ENCODE assay signal across 9 mouse cellular contexts in the genomic region with DNA sequence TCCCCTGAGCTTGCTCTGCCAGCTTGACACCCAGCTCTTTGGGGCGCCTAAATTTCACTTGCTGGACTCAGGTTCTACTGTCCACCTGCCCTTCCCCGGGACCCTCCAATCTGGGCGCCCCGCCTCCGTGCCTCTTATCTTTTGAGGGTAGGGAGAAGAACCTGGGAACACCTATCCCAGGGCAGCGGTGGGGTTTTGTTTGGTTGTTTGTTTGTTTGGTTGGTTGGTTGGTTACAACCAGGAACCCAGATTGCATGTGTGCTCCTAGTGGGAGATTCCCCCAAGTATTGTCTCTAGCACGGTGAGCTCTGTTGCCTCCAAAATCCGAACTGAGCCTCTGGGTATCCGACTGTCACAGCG. TPM values are rescaled to one million over a fixed set of nuclear protein-coding genes. Genes with fewer than 3 reads are reported as not detected.
DNase-seq lines count a peak whose midpoint lies in the region; ATAC-seq and TF ChIP-seq lines count a peak whose summit lies in the region.
"Had no signal": no experiment of that assay in that cellular context is flagged by ENCODE, and none has a peak within 500 bp of the region (broad histone marks: within the 10 kb centered on the region; RNA-seq: fewer than 3 reads in every experiment).

No protein-coding gene starts in this region.

- ATAC-seq in embryonic facial prominence, embryonic 13.5 days (ENCODE audit: insufficient number of reproducible peaks, insufficient read depth, low FRiP score, low TSS enrichment, low read depth) = no peak
- no peak for ATAC-seq in intestine, embryonic 16.5 days
- no peak for ATAC-seq in midbrain, postnatal 0 days (ENCODE audit: low FRiP score)

- H3K27me3 ChIP-seq in kidney, adult 2 months (replicated peaks; ENCODE audit: control insufficient read depth, insufficient read depth, low read length) = peaks cover 6% of the 10 kb centered on the region
- peaks cover 90% of the 10 kb centered on the region for H3K27me3 ChIP-seq in embryonic facial prominence, embryonic 13.5 days
- H3K27me3 ChIP-seq in intestine, embryonic 16.5 days (replicated peaks; ENCODE audit: control insufficient read depth, insufficient read depth, low read length) = peaks cover 28% of the 10 kb centered on the region
- peaks cover 15% of the 10 kb centered on the region for H3K27me3 ChIP-seq in midbrain, postnatal 0 days (ENCODE audit: insufficient read depth, low read length)

- no peak overlapping the region for H3K27ac ChIP-seq in kidney, adult 2 months (ENCODE audit: insufficient read depth, low read depth, low read length)
- H3K27ac ChIP-seq in embryonic facial prominence, embryonic 13.5 days = no peak overlapping the region
- no peak overlapping the region for H3K27ac ChIP-seq in intestine, embryonic 16.5 days (ENCODE audit: low read length)
- no peak overlapping the region for H3K27ac ChIP-seq in midbrain, postnatal 0 days (ENCODE audit: low read depth, low read length)

- peak overlapping the region; percentile 53 for H3K4me3 ChIP-seq in kidney, adult 2 months (ENCODE audit: insufficient read depth, low read depth, low read length)
- H3K4me3 ChIP-seq in embryonic facial prominence, embryonic 13.5 days = peak overlapping the region; percentile 47
- H3K4me3 ChIP-seq in intestine, embryonic 16.5 days (ENCODE audit: low read length) = peak overlapping the region; percentile 53
- H3K4me3 ChIP-seq in midbrain, postnatal 0 days (ENCODE audit: low read depth, low read length) = peak overlapping the region; percentile 42

- WGBS in kidney, adult 2 months = 11% methylated on average over 10 of the region's 10 CpGs
- 1% methylated on average over 10 of the region's 10 CpGs for WGBS in embryonic facial prominence, embryonic 13.5 days
- 2% methylated on average over 10 of the region's 10 CpGs for WGBS in intestine, embryonic 16.5 days
- 2% methylated on average over 10 of the region's 10 CpGs for WGBS in midbrain, postnatal 0 days

- 0 out of 2 replicates have a peak overlapping the region, but pooled peaks have one; percentile 51 for H3K9ac ChIP-seq in embryonic facial prominence, embryonic 13.5 days
- H3K9ac ChIP-seq in intestine, embryonic 16.5 days (ENCODE audit: low read depth, low read length) = no peak overlapping the region
- no peak overlapping the region for H3K9ac ChIP-seq in midbrain, postnatal 0 days (replicated peaks; ENCODE audit: low read length, poor library complexity, severe bottlenecking)

- TF ChIP-seq CTCF in kidney, adult 2 months (conservative IDR thresholded peaks at IDR 0.05; ENCODE audit: insufficient read depth, insufficient read length, low read depth, low read length) = no peak
- TF ChIP-seq CTCF in midbrain, postnatal 0 days (IDR thresholded peaks at IDR 0.05) = no peak

- DNase-seq in kidney, adult 2 months = no peak
- no peak for DNase-seq in kidney, postnatal 36 days
- no peak for DNase-seq in midbrain, postnatal 0 days (ENCODE audit: low spot score)
- no peak for DNase-seq in frontal cortex, postnatal 10 days (ENCODE audit: low spot score in 2 of 2)
- DNase-seq in spleen, adult 18-20 months = no peak
- no peak for DNase-seq in cerebellum, postnatal 10 days

- peak overlapping the region; percentile 84 for H3K4me2 ChIP-seq in embryonic facial prominence, embryonic 13.5 days
- peak overlapping the region; percentile 83 for H3K4me2 ChIP-seq in intestine, embryonic 16.5 days (ENCODE audit: low read depth, low read length)
- peak overlapping the region; percentile 68 for H3K4me2 ChIP-seq in midbrain, postnatal 0 days (ENCODE audit: low read depth, low read length, poor library complexity, severe bottlenecking)

- no peaks in the 10 kb centered on the region for H3K9me3 ChIP-seq in embryonic facial prominence, embryonic 13.5 days
- no peaks in the 10 kb centered on the region for H3K9me3 ChIP-seq in intestine, embryonic 16.5 days (ENCODE audit: control insufficient read depth, low read length)
- H3K9me3 ChIP-seq in midbrain, postnatal 0 days (ENCODE audit: low read length) = no peaks in the 10 kb centered on the region

- no peaks in the 10 kb centered on the region for H3K4me1 ChIP-seq in kidney, adult 2 months (ENCODE audit: control insufficient read depth, insufficient read depth, low read length)
- peaks cover 12% of the 10 kb centered on the region for H3K4me1 ChIP-seq in embryonic facial prominence, embryonic 13.5 days
- peaks cover 11% of the 10 kb centered on the region for H3K4me1 ChIP-seq in intestine, embryonic 16.5 days (ENCODE audit: control insufficient read depth, insufficient read depth, low read length)
- H3K4me1 ChIP-seq in midbrain, postnatal 0 days (ENCODE audit: insufficient read depth, low read length) = 0 out of 2 replicates have a peak, but pooled peaks cover 4% of the 10 kb centered on the region

- TF ChIP-seq POLR2A in kidney, adult 2 months (IDR thresholded peaks at IDR 0.05; ENCODE audit: low read depth, low read length) = no peak

- H3K36me3 ChIP-seq in kidney, adult 2 months (ENCODE audit: control insufficient read depth, insufficient read depth, low read length) = no peaks in the 10 kb centered on the region
- no peaks in the 10 kb centered on the region for H3K36me3 ChIP-seq in embryonic facial prominence, embryonic 13.5 days
- H3K36me3 ChIP-seq in intestine, embryonic 16.5 days (ENCODE audit: control insufficient read depth, insufficient read depth, low read length) = no peaks in the 10 kb centered on the region
- H3K36me3 ChIP-seq in midbrain, postnatal 0 days (ENCODE audit: insufficient read depth, low read length) = no peaks in the 10 kb centered on the region

RNA-seq across cellular contexts. Expression of a gene that starts 0.3 kb away (rescaled TPM):
- polyA plus RNA-seq in kidney, adult 2 months (2012; rRNA removed) = 172 and 186 TPM in 2 replicates
- polyA plus RNA-seq in embryonic facial prominence, embryonic 13.5 days (2015; fragmentation: Nextera tagmentation; extraction: Ambion mirVana) = 10.0 and 21.3 TPM in 2 replicates
- polyA plus RNA-seq in intestine, embryonic 16.5 days (2015; fragmentation: Nextera tagmentation; extraction: Ambion mirVana) = 4.9 and 6.5 TPM in 2 replicates
- total RNA-seq in midbrain, postnatal 0 days (2014; rRNA removed) = 93.2 and 131 TPM in 2 replicates
- polyA plus RNA-seq in midbrain, postnatal 0 days (2015; fragmentation: Nextera tagmentation; extraction: Ambion mirVana) = 130 and 133 TPM in 2 replicates
- total RNA-seq: heart, postnatal 10 days had no signal
